Mouse (Mus musculus): ENCODE results near the gene Vti1a. TPM values are rescaled to one million over a fixed set of nuclear protein-coding genes. Genes with fewer than 3 reads are reported as not detected.
A peak's percentile ranks its signal among the peaks of the same experiment; 100 is the strongest.

Gene Vti1a
- polyA plus RNA-seq, 1 experiment from 2014 or later, result 15.4 TPM

DNA sequence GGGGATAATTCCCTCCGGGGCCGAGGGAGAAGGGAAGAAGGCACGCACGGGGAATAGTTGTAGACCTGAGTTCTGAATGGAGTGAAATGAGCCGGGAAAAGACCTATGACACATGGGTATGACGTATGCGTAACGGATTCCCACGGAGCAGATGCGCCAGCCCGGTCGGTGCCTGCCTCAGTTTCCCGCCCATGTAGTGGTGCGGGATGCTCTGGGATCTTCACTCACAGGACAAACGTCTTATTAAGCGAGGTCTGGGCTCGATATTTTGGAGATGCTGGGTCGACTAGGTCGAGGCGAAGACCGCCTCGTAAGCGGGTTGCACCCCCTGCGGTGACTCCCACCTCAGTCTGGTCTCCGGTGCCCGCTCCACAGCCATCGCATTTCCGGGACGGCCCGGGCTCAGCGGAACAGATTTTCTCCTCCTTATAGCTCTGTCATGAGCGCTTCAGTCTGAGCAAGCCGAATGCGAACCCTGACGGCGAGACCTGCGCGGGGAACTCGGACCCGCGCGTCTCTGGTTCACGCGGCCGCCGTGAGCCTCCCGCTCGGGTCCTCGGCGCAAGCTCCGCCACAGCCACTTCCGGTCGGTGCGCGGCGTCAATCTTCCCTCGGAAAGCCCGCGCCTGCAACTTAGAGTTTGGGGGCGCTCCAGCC lies 515 bp upstream of the Vti1a start, which contains the start of gene Zdhhc6:
Zdhhc6 (minus strand) TSS at position 581 of the 657 bp plus-strand sequence.
- Histone ChIP-seq H3K36me3 (ENCODE audit: control insufficient read depth, insufficient read depth, low read length) (peaks cover 36% of the 10 kb centered on the region), H3K4me1 (ENCODE audit: control insufficient read depth in 2 of 2, insufficient read depth in 2 of 2, low read length in 2 of 2) (peaks cover 0 to 22% of the 10 kb centered on the region in 2 experiments; a peak in 2 of 4 replicates), H3K9ac (ENCODE audit: low read length) (peak within 1 kb of the TSS; percentile 91), H3K27ac (replicated peaks in 1 of 2; ENCODE audit: control insufficient read depth in 1 of 2, insufficient read depth in 1 of 2, low read depth in 2 of 2, low read length in 2 of 2) (peak within 1 kb of the TSS; percentile 77 to 84), H3K9me3 (ENCODE audit: control insufficient read depth, low read length) (no peaks in the 10 kb centered on the region), H3K4me3 (ENCODE audit: control insufficient read depth in 1 of 2, insufficient read depth in 1 of 2, low read depth in 1 of 2, low read length in 2 of 2) (peak within 1 kb of the TSS; percentile 91 to 98), H3K27me3 (ENCODE audit: control insufficient read depth, insufficient read depth, low read length) (no peaks in the 10 kb centered on the region), H3K4me2 (ENCODE audit: low read length) (peak within 1 kb of the TSS; percentile 91)
- under 1% methylated on average over 60 of the region's 60 CpGs for WGBS
- ATAC-seq (ENCODE audit: insufficient number of reproducible peaks, insufficient read depth, low FRiP score, low read depth), result peak; percentile 70; the same call in 1 of the 2 replicates

DNA sequence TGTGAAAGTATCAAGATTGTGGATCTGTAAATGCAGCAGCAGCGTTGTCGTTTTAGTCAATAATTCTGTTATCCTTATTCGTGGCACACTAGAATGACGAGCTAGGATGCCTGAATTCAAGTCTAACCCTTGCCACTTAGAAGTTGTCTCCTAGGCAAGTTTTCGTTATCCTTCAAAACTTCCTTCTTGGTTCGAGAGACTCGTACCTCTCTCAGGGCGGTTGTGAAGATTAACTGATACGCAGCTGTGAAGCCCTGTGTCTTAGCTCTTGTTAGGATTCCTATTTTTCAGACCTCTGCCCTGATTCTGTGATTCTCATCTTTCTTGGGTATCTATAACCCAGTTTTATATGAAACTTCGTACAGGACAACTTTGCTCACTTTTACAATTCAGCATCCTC lies 806 bp downstream of the Vti1a start:
- peaks cover 23% of the 10 kb centered on the region for H3K36me3 ChIP-seq (ENCODE audit: control insufficient read depth, insufficient read depth, low read length)
- no peaks in the 10 kb centered on the region for H3K27me3 ChIP-seq (ENCODE audit: control insufficient read depth, insufficient read depth, low read length)
- peak overlapping the region; percentile 91 for H3K9ac ChIP-seq (ENCODE audit: low read length)
- H3K4me3 ChIP-seq (ENCODE audit: control insufficient read depth in 1 of 2, insufficient read depth in 1 of 2, low read depth in 1 of 2, low read length in 2 of 2), result peak overlapping the region in 1 of 2 experiments; percentile 91; a peak in 2 of 4 replicates
- H3K27ac ChIP-seq (replicated peaks in 1 of 2; ENCODE audit: control insufficient read depth in 1 of 2, insufficient read depth in 1 of 2, low read depth in 2 of 2, low read length in 2 of 2), result no peak overlapping the region
- 48% methylated on average over 10 of the region's 10 CpGs for WGBS
- H3K4me2 ChIP-seq (ENCODE audit: low read length), result peak overlapping the region; percentile 91
- no peak for ATAC-seq (ENCODE audit: insufficient number of reproducible peaks, insufficient read depth, low FRiP score, low read depth)
- no peaks in the 10 kb centered on the region for H3K9me3 ChIP-seq (ENCODE audit: control insufficient read depth, low read length)
- peaks cover 0 to 22% of the 10 kb centered on the region in 2 experiments; a peak in 2 of 4 replicates for H3K4me1 ChIP-seq (ENCODE audit: control insufficient read depth in 2 of 2, insufficient read depth in 2 of 2, low read length in 2 of 2)

DNA sequence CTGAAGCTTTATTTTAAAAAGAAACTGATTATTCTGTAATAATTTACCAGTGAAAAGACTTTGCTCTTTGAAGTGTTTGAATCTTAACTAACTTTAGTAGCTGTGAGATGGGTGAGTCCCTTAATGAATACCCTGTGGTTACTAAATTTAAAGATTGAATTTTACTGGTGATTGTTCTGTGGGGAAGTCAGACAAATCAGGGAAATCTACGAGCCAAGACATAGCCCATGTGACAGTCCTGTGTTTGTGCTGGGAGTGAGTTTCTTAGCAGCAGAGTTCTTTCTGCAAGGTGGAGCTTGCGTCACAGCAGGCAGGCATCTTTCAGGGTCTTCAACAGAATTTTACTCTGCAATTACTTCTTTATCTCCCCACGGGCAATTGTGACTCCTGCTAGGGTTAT lies 2.9 kb downstream of the Vti1a start:
- peaks cover 0 to 22% of the 10 kb centered on the region in 2 experiments; a peak in 2 of 4 replicates for H3K4me1 ChIP-seq (ENCODE audit: control insufficient read depth in 2 of 2, insufficient read depth in 2 of 2, low read length in 2 of 2)
- no peak overlapping the region for H3K4me3 ChIP-seq (ENCODE audit: control insufficient read depth in 1 of 2, insufficient read depth in 1 of 2, low read depth in 1 of 2, low read length in 2 of 2)
- no peaks in the 10 kb centered on the region for H3K27me3 ChIP-seq (ENCODE audit: control insufficient read depth, insufficient read depth, low read length)
- H3K27ac ChIP-seq (replicated peaks in 1 of 2; ENCODE audit: control insufficient read depth in 1 of 2, insufficient read depth in 1 of 2, low read depth in 2 of 2, low read length in 2 of 2), result no peak overlapping the region
- H3K9me3 ChIP-seq (ENCODE audit: control insufficient read depth, low read length), result no peaks in the 10 kb centered on the region
- ATAC-seq (ENCODE audit: insufficient number of reproducible peaks, insufficient read depth, low FRiP score, low read depth), result no peak
- H3K9ac ChIP-seq (ENCODE audit: low read length), result no peak overlapping the region
- 47% methylated on average over 3 of the region's 3 CpGs for WGBS
- peaks cover 15% of the 10 kb centered on the region for H3K36me3 ChIP-seq (ENCODE audit: control insufficient read depth, insufficient read depth, low read length)
- H3K4me2 ChIP-seq (ENCODE audit: low read length), result no peak overlapping the region

DNA sequence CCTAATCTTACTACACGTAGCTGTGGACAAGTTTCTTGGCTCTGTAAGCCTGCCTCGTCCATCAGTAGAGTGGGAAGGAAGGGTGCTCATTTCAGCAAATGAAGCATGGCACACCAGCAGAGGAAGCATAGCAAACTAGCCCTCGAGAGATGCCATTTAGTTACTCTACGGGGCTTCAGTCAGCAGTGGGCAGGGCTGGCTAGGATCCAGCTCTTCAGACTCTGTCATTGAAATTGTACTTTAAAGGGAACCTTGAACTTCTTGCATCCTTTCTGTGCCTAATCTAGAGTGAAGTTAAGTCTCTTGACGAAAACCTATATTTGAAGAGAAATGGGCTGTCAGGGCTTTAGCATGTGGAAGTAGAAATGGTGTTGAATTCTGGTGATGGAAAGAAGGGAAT lies 3.4 kb downstream of the Vti1a start:
- Histone ChIP-seq H3K27me3 (ENCODE audit: control insufficient read depth, insufficient read depth, low read length) (no peaks in the 10 kb centered on the region), H3K4me2 (ENCODE audit: low read length) (no peak overlapping the region), H3K4me1 (ENCODE audit: control insufficient read depth in 2 of 2, insufficient read depth in 2 of 2, low read length in 2 of 2) (peaks cover 0 to 20% of the 10 kb centered on the region in 2 experiments; a peak in 2 of 4 replicates), H3K36me3 (ENCODE audit: control insufficient read depth, insufficient read depth, low read length) (peaks cover 16% of the 10 kb centered on the region), H3K27ac (replicated peaks in 1 of 2; ENCODE audit: control insufficient read depth in 1 of 2, insufficient read depth in 1 of 2, low read depth in 2 of 2, low read length in 2 of 2) (no peak overlapping the region), H3K4me3 (ENCODE audit: control insufficient read depth in 1 of 2, insufficient read depth in 1 of 2, low read depth in 1 of 2, low read length in 2 of 2) (no peak overlapping the region), H3K9ac (ENCODE audit: low read length) (no peak overlapping the region), H3K9me3 (ENCODE audit: control insufficient read depth, low read length) (no peaks in the 10 kb centered on the region)
- WGBS, result 48% methylated on average over 5 of the region's 5 CpGs
- no peak for ATAC-seq (ENCODE audit: insufficient number of reproducible peaks, insufficient read depth, low FRiP score, low read depth)

DNA sequence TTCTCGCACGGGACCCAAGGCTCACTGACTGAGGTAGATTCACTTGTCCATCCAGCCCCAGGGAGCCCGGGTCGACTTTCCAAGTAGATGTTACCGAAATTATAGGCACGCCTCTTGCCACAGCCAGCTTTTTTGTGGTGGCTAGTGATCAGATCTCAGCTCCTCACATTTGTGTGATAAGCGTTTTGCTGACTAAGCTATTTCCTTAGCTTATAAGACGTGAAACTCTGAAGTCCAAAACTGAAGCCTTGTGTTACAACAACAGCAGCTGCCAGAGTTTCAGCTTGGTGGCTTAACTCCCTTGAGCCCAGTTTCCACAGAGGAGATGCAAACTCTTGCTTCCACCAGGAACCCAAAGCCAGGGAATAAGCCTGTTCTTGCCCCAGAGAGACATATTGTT lies 6.5 kb downstream of the Vti1a start:
- Histone ChIP-seq H3K9me3 (ENCODE audit: control insufficient read depth, low read length) (no peaks in the 10 kb centered on the region), H3K4me3 (ENCODE audit: control insufficient read depth in 1 of 2, insufficient read depth in 1 of 2, low read depth in 1 of 2, low read length in 2 of 2) (no peak overlapping the region), H3K27ac (replicated peaks in 1 of 2; ENCODE audit: control insufficient read depth in 1 of 2, insufficient read depth in 1 of 2, low read depth in 2 of 2, low read length in 2 of 2) (no peak overlapping the region), H3K4me1 (ENCODE audit: control insufficient read depth in 2 of 2, insufficient read depth in 2 of 2, low read length in 2 of 2) (0 out of 4 replicates have a peak, but pooled peaks cover 0 to 6% of the 10 kb centered on the region in 2 experiments), H3K4me2 (ENCODE audit: low read length) (no peak overlapping the region), H3K27me3 (ENCODE audit: control insufficient read depth, insufficient read depth, low read length) (no peaks in the 10 kb centered on the region), H3K9ac (ENCODE audit: low read length) (no peak overlapping the region), H3K36me3 (ENCODE audit: control insufficient read depth, insufficient read depth, low read length) (peaks cover 29% of the 10 kb centered on the region)
- 91% methylated on average over 8 of the region's 8 CpGs for WGBS
- ATAC-seq (ENCODE audit: insufficient number of reproducible peaks, insufficient read depth, low FRiP score, low read depth), result no peak

DNA sequence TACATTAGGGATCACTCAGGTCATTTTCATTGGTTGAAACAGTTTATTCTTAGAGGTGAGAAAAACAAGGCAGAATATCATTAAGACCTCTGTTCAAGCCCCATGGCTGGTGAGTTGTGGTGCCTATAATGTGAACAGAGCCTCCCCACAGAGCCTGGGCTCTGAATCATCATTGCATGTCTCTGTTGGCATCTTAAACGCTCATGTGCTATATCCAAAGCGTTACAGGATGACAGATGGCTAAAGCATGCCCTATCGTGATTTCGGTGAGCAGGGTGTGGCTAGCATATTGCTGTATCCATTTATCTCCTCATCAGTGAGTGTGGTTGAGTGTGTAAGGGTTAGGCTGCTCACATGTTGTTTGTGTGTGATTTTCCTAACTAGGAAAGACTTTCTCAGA lies 11.4 kb downstream of the Vti1a start:
- H3K36me3 ChIP-seq (ENCODE audit: control insufficient read depth, insufficient read depth, low read length), result peaks cover 56% of the 10 kb centered on the region
- no peak overlapping the region for H3K4me3 ChIP-seq (ENCODE audit: control insufficient read depth in 1 of 2, insufficient read depth in 1 of 2, low read depth in 1 of 2, low read length in 2 of 2)
- WGBS, result 87% methylated on average over 4 of the region's 4 CpGs
- no peaks in the 10 kb centered on the region for H3K9me3 ChIP-seq (ENCODE audit: control insufficient read depth, low read length)
- no peak for ATAC-seq (ENCODE audit: insufficient number of reproducible peaks, insufficient read depth, low FRiP score, low read depth)
- H3K27ac ChIP-seq (replicated peaks in 1 of 2; ENCODE audit: control insufficient read depth in 1 of 2, insufficient read depth in 1 of 2, low read depth in 2 of 2, low read length in 2 of 2), result no peak overlapping the region
- no peaks in the 10 kb centered on the region for H3K27me3 ChIP-seq (ENCODE audit: control insufficient read depth, insufficient read depth, low read length)
- no peak overlapping the region for H3K9ac ChIP-seq (ENCODE audit: low read length)
- no peak overlapping the region for H3K4me2 ChIP-seq (ENCODE audit: low read length)
- H3K4me1 ChIP-seq (ENCODE audit: control insufficient read depth in 2 of 2, insufficient read depth in 2 of 2, low read length in 2 of 2), result peaks cover 0 to 10% of the 10 kb centered on the region in 2 experiments; a peak in 1 of 4 replicates

DNA sequence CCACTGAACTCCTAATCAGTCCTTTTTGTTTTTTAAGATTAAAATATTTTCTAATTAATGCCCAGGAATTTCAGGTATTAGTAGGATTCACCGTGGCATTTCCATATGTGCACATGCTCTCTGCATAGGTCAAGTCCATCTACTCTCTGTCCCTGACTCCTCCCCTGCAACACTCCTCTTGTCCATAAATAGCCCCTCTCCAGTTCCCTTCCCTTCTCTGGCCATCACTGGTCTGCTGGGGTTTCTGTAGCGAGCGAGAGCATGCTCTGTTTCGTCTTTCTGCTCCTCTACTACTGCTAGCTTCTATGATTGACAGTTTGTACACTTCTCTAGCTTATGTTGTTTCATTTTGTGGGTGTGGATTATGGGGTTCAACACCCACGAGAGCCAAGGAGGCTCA lies 15.7 kb downstream of the Vti1a start:
- Histone ChIP-seq H3K27ac (replicated peaks in 1 of 2; ENCODE audit: control insufficient read depth in 1 of 2, insufficient read depth in 1 of 2, low read depth in 2 of 2, low read length in 2 of 2) (peak overlapping the region; percentile 35 to 37; a peak in 1 of 4 replicates), H3K4me1 (ENCODE audit: control insufficient read depth in 2 of 2, insufficient read depth in 2 of 2, low read length in 2 of 2) (peaks cover 0 to 10% of the 10 kb centered on the region in 2 experiments; a peak in 1 of 4 replicates), H3K4me3 (ENCODE audit: control insufficient read depth in 1 of 2, insufficient read depth in 1 of 2, low read depth in 1 of 2, low read length in 2 of 2) (no peak overlapping the region), H3K36me3 (ENCODE audit: control insufficient read depth, insufficient read depth, low read length) (peaks cover 35% of the 10 kb centered on the region), H3K4me2 (ENCODE audit: low read length) (peak overlapping the region; percentile 37; the same call in 1 of the 2 replicates), H3K9ac (ENCODE audit: low read length) (0 out of 2 replicates have a peak overlapping the region, but pooled peaks have one; percentile 5), H3K9me3 (ENCODE audit: control insufficient read depth, low read length) (no peaks in the 10 kb centered on the region), H3K27me3 (ENCODE audit: control insufficient read depth, insufficient read depth, low read length) (no peaks in the 10 kb centered on the region)
- WGBS, result 45% methylated on average over 5 of the region's 5 CpGs
- no peak for ATAC-seq (ENCODE audit: insufficient number of reproducible peaks, insufficient read depth, low FRiP score, low read depth)
